16 mouse cellular contexts compared by ENCODE assay signal in the genomic region with DNA sequence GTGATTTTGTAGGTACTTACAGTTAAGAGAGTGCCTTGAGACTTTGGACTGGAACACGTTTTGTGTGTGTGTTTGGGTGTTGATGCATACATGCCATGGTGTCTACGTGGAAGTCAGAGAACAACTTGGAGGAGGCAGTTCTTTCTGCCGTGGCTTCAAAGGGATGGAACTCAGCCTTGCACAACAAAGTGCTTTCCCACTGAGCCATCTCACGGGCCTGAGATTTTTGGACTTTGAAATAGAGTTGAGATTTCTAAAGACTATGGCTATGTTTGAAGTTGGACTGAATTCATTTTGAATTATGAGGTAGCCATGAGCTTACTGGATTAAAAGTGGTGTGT.
"Had no signal": no experiment of that assay in that cellular context is flagged by ENCODE, and none has a peak within 500 bp of the region (broad histone marks: within the 10 kb centered on the region; RNA-seq: fewer than 3 reads in every experiment).

No protein-coding gene starts in this region.

- H3K27me3 ChIP-seq: midbrain, embryonic 12.5 days; neural tube, embryonic 13.5 days; neural tube, embryonic 15.5 days; stomach, embryonic 15.5 days had no signal

- H3K9ac ChIP-seq: lung, embryonic 14.5 days; midbrain, embryonic 12.5 days; neural tube, embryonic 13.5 days; neural tube, embryonic 15.5 days; stomach, embryonic 15.5 days had no signal

- H3K4me3 ChIP-seq: midbrain, embryonic 10.5 days; midbrain, embryonic 12.5 days; myocyte; neural tube, embryonic 13.5 days; neural tube, embryonic 15.5 days; stomach, embryonic 15.5 days had no signal

- H3K36me3 ChIP-seq: stomach, embryonic 15.5 days had no signal

- H3K9me3 ChIP-seq: midbrain, embryonic 10.5 days; midbrain, embryonic 12.5 days; neural tube, embryonic 13.5 days; neural tube, embryonic 15.5 days; stomach, embryonic 15.5 days had no signal

- H3K4me2 ChIP-seq: lung, embryonic 14.5 days; midbrain, embryonic 12.5 days; neural tube, embryonic 13.5 days; neural tube, embryonic 15.5 days; stomach, embryonic 15.5 days had no signal

- ATAC-seq: midbrain, embryonic 16.5 days had no signal

- DNase-seq: lung, adult 18-20 months; lung, embryonic 14.5 days; lung, postnatal 10 days; lung, postnatal 4 days; midbrain, embryonic 14.5 days; right cerebral cortex, postnatal 14 days; thymus, adult 18-20 months; thymus, postnatal 14 days; thymus, postnatal 36 days had no signal

- H3K27ac ChIP-seq: midbrain, embryonic 10.5 days; midbrain, embryonic 12.5 days; neural tube, embryonic 13.5 days; neural tube, embryonic 15.5 days had no signal
